Mouse (Mus musculus): ENCODE results near the gene Tent5b.

DNA sequence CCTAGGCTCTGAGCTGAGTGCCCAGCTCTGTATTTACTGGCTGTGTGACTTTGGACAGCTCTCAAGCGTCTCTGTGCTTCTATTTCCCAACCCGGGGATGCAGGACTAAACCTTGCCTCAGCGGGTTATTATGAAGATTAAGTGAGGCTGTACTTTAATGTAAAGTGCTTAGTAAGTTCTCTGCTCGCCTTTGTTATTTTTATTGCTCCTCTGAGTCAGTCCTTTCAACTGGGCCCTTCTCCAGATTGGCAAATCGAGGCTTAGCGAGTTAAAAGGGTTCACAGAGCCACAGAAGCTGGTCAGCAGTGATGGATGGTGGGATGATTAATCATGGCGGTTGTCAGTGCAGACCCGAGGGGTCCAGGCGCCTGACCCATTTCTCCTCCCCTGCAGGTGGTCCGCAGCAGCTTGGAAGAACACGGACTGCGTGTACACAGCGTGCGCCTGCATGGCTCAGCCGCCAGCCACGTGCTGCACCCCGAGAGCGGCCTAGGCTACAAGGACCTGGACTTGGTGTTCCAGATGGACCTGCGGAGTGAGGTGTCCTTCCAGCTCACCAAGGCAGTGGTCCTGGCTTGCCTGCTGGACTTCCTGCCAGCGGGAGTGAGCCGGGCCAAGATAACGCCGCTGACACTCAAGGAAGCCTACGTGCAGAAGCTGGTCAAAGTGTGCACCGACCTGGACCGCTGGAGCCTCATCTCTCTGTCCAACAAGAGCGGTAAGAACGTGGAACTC lies 5.9 kb downstream of the Tent5b start:
- TF ChIP-seq CTCF (IDR thresholded peaks at IDR 0.05; ENCODE audit: borderline replicate concordance, control insufficient read depth, extremely low read depth, insufficient read depth, low read length, poor library complexity) (no peak), POLR2A (IDR thresholded peaks at IDR 0.05; ENCODE audit: control insufficient read depth, extremely low read depth, insufficient read depth, low read length, poor library complexity) (no peak)
